Mouse (Mus musculus) heart, embryonic 13.5 days (tissue): ENCODE results near the gene Csf3r. TPM values are rescaled to one million over a fixed set of nuclear protein-coding genes. Genes with fewer than 3 reads are reported as not detected.
"Not testable (repeated sequence)": the region's sequence is repeated elsewhere in the genome, so short reads cannot be mapped to it uniquely, and the experiment has no call there.

Experiments
- ATAC-seq: fragments of 200-750 bp; cut with Nextera tagmentation; 2 replicates; pipeline ENCODE4 v1.8.0; 2017; ENCODE audit warnings: moderate TSS enrichment; ENCODE audit not compliant: insufficient number of reproducible peaks, low FRiP score, low TSS enrichment; ENCODE audit errors: extremely low read depth
- H3K27ac ChIP-seq: fragments of 300-500 bp; sonication (generic); replicated peaks from 2 replicates; pipeline ENCODE4 v1.5.1; 2015; ENCODE audit warnings: moderate library complexity, mild to moderate bottlenecking, inconsistent platforms
- H3K27me3 ChIP-seq: fragments of 300-500 bp; sonication (generic); replicated peaks from 2 replicates; pipeline ENCODE4 v1.6.1; 2015; ENCODE audit warnings: mild to moderate bottlenecking, inconsistent platforms
- H3K36me3 ChIP-seq: fragments of 300-500 bp; sonication (generic); 2 replicates; pipeline ENCODE4 v1.6.1; 2015; ENCODE audit warnings: mild to moderate bottlenecking, inconsistent platforms
- H3K4me1 ChIP-seq: fragments of 300-500 bp; sonication (generic); 2 replicates; pipeline ENCODE4 v1.6.1; 2015; ENCODE audit warnings: inconsistent platforms
- H3K4me2 ChIP-seq: fragments of 300-500 bp; sonication (generic); 2 replicates; pipeline ENCODE4 v1.6.1; 2015; ENCODE audit warnings: inconsistent platforms, mild to moderate bottlenecking, moderate library complexity
- H3K4me3 ChIP-seq: fragments of 300-500 bp; sonication (generic); 2 replicates; pipeline ENCODE4 v1.5.1; 2015; ENCODE audit warnings: moderate library complexity, mild to moderate bottlenecking, inconsistent platforms
- H3K9ac ChIP-seq: fragments of 300-500 bp; sonication (generic); 2 replicates; pipeline ENCODE4 v1.6.1; 2015; ENCODE audit warnings: inconsistent platforms, mild to moderate bottlenecking, moderate library complexity
- H3K9me3 ChIP-seq: fragments of 300-500 bp; sonication (generic); 2 replicates; pipeline ENCODE4 v1.6.1; 2016; ENCODE audit warnings: inconsistent platforms
- WGBS: fragments of 180-500 bp; shearing (Covaris S2); methylation state at CpG from one replicate; pipeline ENCODE4 v1.1.7; 2015; ENCODE audit warnings: mixed read lengths; 5-methylcytosine and 5-hydroxymethylcytosine counted together
- polyA plus RNA-seq: library from polyadenylated mRNA; unstranded; fragments of >200 nt; fragmentation: Nextera tagmentation; extraction: Ambion mirVana; gene quantifications from 2 replicates; pipeline ENCODE4 v1.2.1, GENCODE M21; 2015

Csf3r gene
- 0.43 and 0.69 TPM in 2 replicates for polyA plus RNA-seq

GRCm38 (mm10) chr4:126024303-126024900 lies at the start of gene Csf3r:
TSS of gene Csf3r (plus strand) at chr4:126024550.
- no peak within 1 kb of the TSS for H3K4me2 ChIP-seq
- H3K4me3 ChIP-seq: no peak within 1 kb of the TSS
- H3K4me1 ChIP-seq: no peaks in the 10 kb centered on the region
- no peaks in the 10 kb centered on the region for H3K9me3 ChIP-seq
- no peak within 1 kb of the TSS for H3K9ac ChIP-seq
- no peak within 1 kb of the TSS for H3K27ac ChIP-seq
- no peak for ATAC-seq
- no peaks in the 10 kb centered on the region for H3K36me3 ChIP-seq
- 0 out of 2 replicates have a peak, but pooled peaks cover 3% of the 10 kb centered on the region for H3K27me3 ChIP-seq
- WGBS: 30% methylated on average over 16 of the region's 16 CpGs

- WGBS: 53% methylated on average over 9 of the region's 9 CpGs
- Histone ChIP-seq H3K9ac (no peak overlapping the region), H3K4me1 (no peaks in the 10 kb centered on the region), H3K27me3 (0 out of 2 replicates have a peak, but pooled peaks cover under 1% of the 10 kb centered on the region), H3K27ac (no peak overlapping the region), H3K9me3 (peaks cover 3% of the 10 kb centered on the region; the same call in 1 of the 2 replicates), H3K4me2 (no peak overlapping the region), H3K36me3 (no peaks in the 10 kb centered on the region), H3K4me3 (no peak overlapping the region)
- no peak for ATAC-seq
These were observed 46.6 kb upstream of the Csf3r start for GRCm38 (mm10) chr4:125977768-125978167.

GRCm38 (mm10) chr4:125983279-125983678 lies 41.1 kb upstream of the Csf3r start:
- Histone ChIP-seq H3K4me1 (no peaks in the 10 kb centered on the region), H3K4me3 (no peak overlapping the region), H3K27me3 (peaks cover 10% of the 10 kb centered on the region; the same call in 1 of the 2 replicates), H3K36me3 (no peaks in the 10 kb centered on the region), H3K4me2 (no peak overlapping the region), H3K9me3 (no peaks in the 10 kb centered on the region), H3K27ac (no peak overlapping the region), H3K9ac (no peak overlapping the region)
- WGBS: 77% methylated on average over 8 of the region's 8 CpGs
- ATAC-seq: no peak

GRCm38 (mm10) chr4:125985703-125986102 lies 38.6 kb upstream of the Csf3r start:
- H3K4me3 ChIP-seq, H3K36me3 ChIP-seq, H3K4me2 ChIP-seq, ATAC-seq, H3K4me1 ChIP-seq, H3K9me3 ChIP-seq, H3K27ac ChIP-seq, H3K9ac ChIP-seq: not testable (repeated sequence)
- WGBS: 30% methylated on average over 2 of the region's 2 CpGs
- H3K27me3 ChIP-seq: peaks cover 29% of the 10 kb centered on the region

GRCm38 (mm10) chr4:125987071-125987470 lies 37.3 kb upstream of the Csf3r start:
- Histone ChIP-seq H3K36me3 (no peaks in the 10 kb centered on the region), H3K9me3 (no peaks in the 10 kb centered on the region), H3K9ac (no peak overlapping the region), H3K4me1 (no peaks in the 10 kb centered on the region), H3K27me3 (peaks cover 29% of the 10 kb centered on the region), H3K4me3 (no peak overlapping the region), H3K4me2 (no peak overlapping the region), H3K27ac (no peak overlapping the region)
- WGBS: 58% methylated on average over 3 of the region's 3 CpGs
- ATAC-seq: no peak

GRCm38 (mm10) chr4:125989061-125989460 lies 35.3 kb upstream of the Csf3r start:
- H3K36me3 ChIP-seq: no peaks in the 10 kb centered on the region
- no peak overlapping the region for H3K4me3 ChIP-seq
- no peak overlapping the region for H3K27ac ChIP-seq
- 61% methylated on average over 11 of the region's 11 CpGs for WGBS
- no peak overlapping the region for H3K9ac ChIP-seq
- no peaks in the 10 kb centered on the region for H3K9me3 ChIP-seq
- H3K27me3 ChIP-seq: peaks cover 35% of the 10 kb centered on the region
- no peak for ATAC-seq
- H3K4me1 ChIP-seq: no peaks in the 10 kb centered on the region
- H3K4me2 ChIP-seq: no peak overlapping the region

GRCm38 (mm10) chr4:125990143-125990542 lies 34.2 kb upstream of the Csf3r start:
- no peaks in the 10 kb centered on the region for H3K36me3 ChIP-seq
- 15% methylated on average over 5 of the region's 7 CpGs for WGBS
- no peak for ATAC-seq
- H3K27me3 ChIP-seq: peaks cover 35% of the 10 kb centered on the region
- no peaks in the 10 kb centered on the region for H3K4me1 ChIP-seq
- no peak overlapping the region for H3K4me2 ChIP-seq
- no peaks in the 10 kb centered on the region for H3K9me3 ChIP-seq
- no peak overlapping the region for H3K4me3 ChIP-seq
- H3K9ac ChIP-seq: no peak overlapping the region
- H3K27ac ChIP-seq: no peak overlapping the region

- Histone ChIP-seq H3K27ac (no peak overlapping the region), H3K27me3 (peaks cover 33% of the 10 kb centered on the region), H3K36me3 (no peaks in the 10 kb centered on the region), H3K9me3 (peaks cover 3% of the 10 kb centered on the region), H3K4me3 (no peak overlapping the region), H3K9ac (no peak overlapping the region), H3K4me1 (no peaks in the 10 kb centered on the region), H3K4me2 (no peak overlapping the region)
- ATAC-seq: no peak
- 61% methylated on average over 3 of the region's 3 CpGs for WGBS
These were observed 32.1 kb upstream of the Csf3r start for GRCm38 (mm10) chr4:125992206-125992605.

- no peak for ATAC-seq
- Histone ChIP-seq H3K4me3 (no peak overlapping the region), H3K4me1 (no peaks in the 10 kb centered on the region), H3K36me3 (no peaks in the 10 kb centered on the region), H3K27ac (no peak overlapping the region), H3K4me2 (no peak overlapping the region), H3K27me3 (peaks cover 27% of the 10 kb centered on the region), H3K9me3 (peaks cover 9% of the 10 kb centered on the region), H3K9ac (no peak overlapping the region)
- WGBS: 40% methylated on average over 2 of the region's 2 CpGs
These were observed 31.4 kb upstream of the Csf3r start for GRCm38 (mm10) chr4:125992906-125993305.

GRCm38 (mm10) chr4:125996576-125996975 lies 27.8 kb upstream of the Csf3r start:
- no peak for ATAC-seq
- Histone ChIP-seq H3K9me3 (peaks cover 17% of the 10 kb centered on the region), H3K27ac (no peak overlapping the region), H3K9ac (no peak overlapping the region), H3K4me1 (no peaks in the 10 kb centered on the region), H3K4me3 (no peak overlapping the region), H3K4me2 (no peak overlapping the region), H3K27me3 (0 out of 2 replicates have a peak, but pooled peaks cover 5% of the 10 kb centered on the region), H3K36me3 (no peaks in the 10 kb centered on the region)
- WGBS: 3% methylated on average over 4 of the region's 4 CpGs

- ATAC-seq: no peak
- Histone ChIP-seq H3K4me1 (no peaks in the 10 kb centered on the region), H3K4me2 (no peak overlapping the region), H3K36me3 (no peaks in the 10 kb centered on the region), H3K9ac (no peak overlapping the region), H3K27me3 (0 out of 2 replicates have a peak, but pooled peaks cover 5% of the 10 kb centered on the region), H3K27ac (no peak overlapping the region), H3K9me3 (peaks cover 17% of the 10 kb centered on the region), H3K4me3 (no peak overlapping the region)
- WGBS: 92% methylated on average over 2 of the region's 2 CpGs
These were observed 26.5 kb upstream of the Csf3r start for GRCm38 (mm10) chr4:125997826-125998225.
